Mouse (Mus musculus): ENCODE data around the gene P4ha3. TPM values are rescaled to one million over a fixed set of nuclear protein-coding genes. Genes with fewer than 3 reads are reported as not detected.

The P4ha3 gene
- polyA plus RNA-seq, 1 experiment, result 1.2 TPM

DNA sequence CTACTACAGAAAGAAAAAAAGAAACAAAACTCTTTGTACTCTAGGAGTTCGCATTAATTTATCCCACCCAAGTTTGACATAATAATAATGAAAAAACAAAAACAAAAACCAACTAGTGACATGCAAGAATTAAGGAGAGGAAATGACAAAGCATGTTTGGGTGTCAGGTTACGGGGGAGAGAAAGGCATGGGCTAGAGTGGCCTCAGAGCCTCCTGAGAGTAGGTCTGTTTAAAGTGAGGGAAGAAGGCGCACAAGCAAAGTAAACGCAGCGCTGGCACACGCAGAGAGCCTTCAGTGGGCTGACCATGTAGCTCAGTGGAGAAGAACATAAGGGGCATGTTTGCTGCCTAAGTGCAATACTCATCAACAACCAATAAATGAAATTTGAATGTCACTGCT is 79.6 kb downstream of the P4ha3 start:
- no peaks in the 10 kb centered on the region for H3K36me3 ChIP-seq (ENCODE audit: control insufficient read depth, insufficient read depth, low read length, poor library complexity, severe bottlenecking)
- no peak overlapping the region for H3K9ac ChIP-seq (ENCODE audit: low read depth, poor library complexity, severe bottlenecking)
- no peak for TF ChIP-seq EP300 (IDR thresholded peaks at IDR 0.05; ENCODE audit: insufficient read depth, low read depth, low read length)
- no peak for TF ChIP-seq CTCF (IDR thresholded peaks at IDR 0.05; ENCODE audit: low read depth, low read length)
- no peak for TF ChIP-seq POLR2A (IDR thresholded peaks at IDR 0.05; ENCODE audit: insufficient read depth, low read length)
- H3K27ac ChIP-seq (ENCODE audit: insufficient read depth, low read length), result no peak overlapping the region
- H3K9me3 ChIP-seq (replicated peaks; ENCODE audit: control insufficient read depth, insufficient read depth, low read length, poor library complexity, severe bottlenecking), result no peaks in the 10 kb centered on the region
- H3K4me3 ChIP-seq (ENCODE audit: low read depth, low read length), result no peak overlapping the region
- H3K4me1 ChIP-seq (ENCODE audit: control insufficient read depth, insufficient read depth, low read length), result peaks cover 2% of the 10 kb centered on the region
- no peaks in the 10 kb centered on the region for H3K27me3 ChIP-seq (ENCODE audit: control insufficient read depth, insufficient read depth, low read length, poor library complexity, severe bottlenecking)

Other genes with a start within 250 kb of the P4ha3 start
- 70.1 and 87.8 TPM in 2 replicates for gene Pold3, start 164.0 kb upstream of the P4ha3 start, polyA plus RNA-seq (2011; ENCODE audit: insufficient read depth, insufficient read length, low read depth, missing spikeins)
- 7.6 and 8.8 TPM in 2 replicates for gene Lipt2, start 126.2 kb upstream of the P4ha3 start, polyA plus RNA-seq (2011; ENCODE audit: insufficient read depth, insufficient read length, low read depth, missing spikeins)
- gene Kcne3, start 109.0 kb upstream of the P4ha3 start, polyA plus RNA-seq (2011; ENCODE audit: insufficient read depth, insufficient read length, low read depth, missing spikeins), result not detected in 2 replicates
- 6.1 and 8.6 TPM in 2 replicates for gene Pgm2l1, start 58.1 kb upstream of the P4ha3 start, polyA plus RNA-seq (2011; ENCODE audit: insufficient read depth, insufficient read length, low read depth, missing spikeins)
- gene C2cd3, start 86.7 kb downstream of the P4ha3 start, polyA plus RNA-seq (2011; ENCODE audit: insufficient read depth, insufficient read length, low read depth, missing spikeins), result 28.9 and 29.7 TPM in 2 replicates
- 46.7 and 64.8 TPM in 2 replicates for gene Ppme1, start 86.8 kb downstream of the P4ha3 start, polyA plus RNA-seq (2011; ENCODE audit: insufficient read depth, insufficient read length, low read depth, missing spikeins)
- gene Ucp3, start 187.5 kb downstream of the P4ha3 start, polyA plus RNA-seq (2011; ENCODE audit: insufficient read depth, insufficient read length, low read depth, missing spikeins), result not detected in 2 replicates
- 162 and 171 TPM in 2 replicates for gene Ucp2, start 207.8 kb downstream of the P4ha3 start, polyA plus RNA-seq (2011; ENCODE audit: insufficient read depth, insufficient read length, low read depth, missing spikeins)
- gene Dnajb13, start 229.4 kb downstream of the P4ha3 start, polyA plus RNA-seq (2011; ENCODE audit: insufficient read depth, insufficient read length, low read depth, missing spikeins), result 0.39 TPM in 1 of 2 replicates, not detected in the other

Data from ES-Bruce4 (cell line).